Mouse (Mus musculus) liver, embryonic 15.5 days (tissue): Measurements from ENCODE around the gene Fgfr2. TPM values are rescaled to one million over a fixed set of nuclear protein-coding genes. Genes with fewer than 3 reads are reported as not detected.
"Not testable (repeated sequence)": the region's sequence is repeated elsewhere in the genome, so short reads cannot be mapped to it uniquely, and the experiment has no call there.

Source experiments
- ATAC-seq: fragments of 200-750 bp; cut with Nextera tagmentation; 2 replicates; pipeline ENCODE4 v1.8.0; 2017; ENCODE audit warnings: moderate number of reproducible peaks, mild to moderate bottlenecking, moderate library complexity; ENCODE audit not compliant: insufficient read depth
- H3K27ac ChIP-seq: fragments of 300-500 bp; sonication (generic); replicated peaks from 2 replicates; pipeline ENCODE4 v1.5.1; 2015; ENCODE audit warnings: mild to moderate bottlenecking, inconsistent platforms
- H3K27me3 ChIP-seq: fragments of 300-500 bp; sonication (generic); 2 replicates; pipeline ENCODE4 v1.6.1; 2015; ENCODE audit warnings: mild to moderate bottlenecking, inconsistent platforms
- H3K36me3 ChIP-seq: fragments of 300-500 bp; sonication (generic); replicated peaks from 2 replicates; pipeline ENCODE4 v1.6.1; 2015; ENCODE audit warnings: moderate library complexity, mild to moderate bottlenecking, inconsistent platforms
- H3K4me1 ChIP-seq: fragments of 300-500 bp; sonication (generic); replicated peaks from 2 replicates; pipeline ENCODE4 v1.6.1; 2015; ENCODE audit warnings: inconsistent platforms
- H3K4me2 ChIP-seq: fragments of 300-500 bp; sonication (generic); 2 replicates; pipeline ENCODE4 v1.6.1; 2015; ENCODE audit warnings: moderate library complexity, mild to moderate bottlenecking, inconsistent platforms
- H3K4me3 ChIP-seq: fragments of 300-500 bp; sonication (generic); replicated peaks from 2 replicates; pipeline ENCODE4 v1.5.1; 2015; ENCODE audit warnings: mild to moderate bottlenecking, inconsistent platforms
- H3K9ac ChIP-seq: fragments of 300-500 bp; sonication (generic); 2 replicates; pipeline ENCODE4 v1.6.1; 2015; ENCODE audit warnings: moderate library complexity, mild to moderate bottlenecking, inconsistent platforms
- H3K9me3 ChIP-seq: fragments of 300-500 bp; sonication (generic); replicated peaks from 2 replicates; pipeline ENCODE4 v1.6.1; 2016; ENCODE audit warnings: inconsistent platforms
- WGBS: fragments of 180-500 bp; shearing (Covaris S2); methylation state at CpG from one replicate; pipeline ENCODE4 v1.1.7; 2015; ENCODE audit warnings: mixed read lengths; ENCODE audit not compliant: insufficient replicate concordance; 5-methylcytosine and 5-hydroxymethylcytosine counted together
- polyA plus RNA-seq: library from polyadenylated mRNA; unstranded; fragments of >200 nt; fragmentation: Nextera tagmentation; extraction: Ambion mirVana; gene quantifications from 2 replicates; pipeline ENCODE4 v1.2.1, GENCODE M21; 2015

The Fgfr2 gene
- polyA plus RNA-seq, 1 experiment from 2014 or later = 10.5 TPM

GRCm38 (mm10) chr7:131062541-131062940 lies 2060.6 kb downstream of the Fgfr2 start:
- Histone ChIP-seq H3K4me2 (no peak overlapping the region), H3K9me3 (no peaks in the 10 kb centered on the region), H3K4me1 (no peaks in the 10 kb centered on the region), H3K36me3 (no peaks in the 10 kb centered on the region), H3K27ac (no peak overlapping the region), H3K27me3 (no peaks in the 10 kb centered on the region), H3K9ac (no peak overlapping the region), H3K4me3 (no peak overlapping the region)
- WGBS = 59% methylated on average over 2 of the region's 2 CpGs
- ATAC-seq = no peak

- ATAC-seq = not testable (repeated sequence)
These were observed 2063.3 kb downstream of the Fgfr2 start for GRCm38 (mm10) chr7:131059808-131060207.

GRCm38 (mm10) chr7:131057918-131058317 lies 2065.2 kb downstream of the Fgfr2 start:
- not testable (repeated sequence) for H3K4me3 ChIP-seq, H3K4me1 ChIP-seq, H3K27ac ChIP-seq, H3K27me3 ChIP-seq, H3K9me3 ChIP-seq, H3K4me2 ChIP-seq, H3K9ac ChIP-seq, H3K36me3 ChIP-seq, ATAC-seq
- 50% methylated on average over 9 of the region's 9 CpGs for WGBS

More at GRCm38 (mm10) chr7:131059808-131060207, 2063.3 kb downstream of the Fgfr2 start:
- H3K4me3 ChIP-seq, H3K4me2 ChIP-seq, H3K36me3 ChIP-seq, H3K27ac ChIP-seq, H3K27me3 ChIP-seq, H3K9ac ChIP-seq, H3K9me3 ChIP-seq, H3K4me1 ChIP-seq: not testable (repeated sequence)
- 64% methylated on average over 2 of the region's 2 CpGs for WGBS

- no peaks in the 10 kb centered on the region for H3K4me1 ChIP-seq
- H3K27me3 ChIP-seq = no peaks in the 10 kb centered on the region
- no peak overlapping the region for H3K4me3 ChIP-seq
- H3K36me3 ChIP-seq = no peaks in the 10 kb centered on the region
- no peak overlapping the region for H3K4me2 ChIP-seq
- no peaks in the 10 kb centered on the region for H3K9me3 ChIP-seq
- ATAC-seq = no peak
- H3K9ac ChIP-seq = no peak overlapping the region
- H3K27ac ChIP-seq = no peak overlapping the region
These were observed 2068.3 kb downstream of the Fgfr2 start for GRCm38 (mm10) chr7:131054808-131055370.

GRCm38 (mm10) chr7:131049829-131050228 lies 2073.3 kb downstream of the Fgfr2 start:
- not testable (repeated sequence) for H3K4me3 ChIP-seq, H3K9ac ChIP-seq, H3K27me3 ChIP-seq, H3K4me1 ChIP-seq, H3K36me3 ChIP-seq, ATAC-seq, H3K4me2 ChIP-seq, H3K27ac ChIP-seq, H3K9me3 ChIP-seq
- WGBS = 51% methylated on average over 8 of the region's 8 CpGs

- H3K36me3 ChIP-seq, H3K4me2 ChIP-seq, ATAC-seq, H3K4me1 ChIP-seq, H3K9ac ChIP-seq, H3K27ac ChIP-seq, H3K27me3 ChIP-seq, H3K4me3 ChIP-seq, H3K9me3 ChIP-seq: not testable (repeated sequence)
- WGBS = 33% methylated on average over 3 of the region's 3 CpGs
These were observed 2077.8 kb downstream of the Fgfr2 start for GRCm38 (mm10) chr7:131045258-131045835.

- H3K9me3 ChIP-seq = no peaks in the 10 kb centered on the region
- no peak overlapping the region for H3K27ac ChIP-seq
- no peak overlapping the region for H3K4me3 ChIP-seq
- no peak overlapping the region for H3K9ac ChIP-seq
- no peaks in the 10 kb centered on the region for H3K4me1 ChIP-seq
- 32% methylated on average over 1 of the region's 1 CpGs for WGBS
- H3K27me3 ChIP-seq = no peaks in the 10 kb centered on the region
- no peaks in the 10 kb centered on the region for H3K36me3 ChIP-seq
- H3K4me2 ChIP-seq = no peak overlapping the region
- no peak for ATAC-seq
These were observed 2080.5 kb downstream of the Fgfr2 start for GRCm38 (mm10) chr7:131042657-131043056.

- not testable (repeated sequence) for H3K9me3 ChIP-seq, H3K4me1 ChIP-seq, H3K27me3 ChIP-seq, H3K27ac ChIP-seq, H3K4me2 ChIP-seq, ATAC-seq, H3K9ac ChIP-seq, H3K4me3 ChIP-seq, H3K36me3 ChIP-seq
- WGBS = 68% methylated on average over 8 of the region's 8 CpGs
These were observed 2082.4 kb downstream of the Fgfr2 start for GRCm38 (mm10) chr7:131040760-131041159.

- Histone ChIP-seq H3K36me3 (no peaks in the 10 kb centered on the region), H3K27ac (no peak overlapping the region), H3K4me3 (no peak overlapping the region), H3K9me3 (no peaks in the 10 kb centered on the region), H3K4me2 (no peak overlapping the region), H3K4me1 (no peaks in the 10 kb centered on the region), H3K27me3 (no peaks in the 10 kb centered on the region), H3K9ac (no peak overlapping the region)
- 48% methylated on average over 2 of the region's 2 CpGs for whole genome bisulfite sequencing
- ATAC-seq = no peak
These were observed 2086.1 kb downstream of the Fgfr2 start for GRCm38 (mm10) chr7:131037083-131037482.

GRCm38 (mm10) chr7:131036396-131036795 lies 2086.8 kb downstream of the Fgfr2 start:
- no peaks in the 10 kb centered on the region for H3K4me1 ChIP-seq
- 49% methylated on average over 3 of the region's 3 CpGs for WGBS
- no peak for ATAC-seq
- no peaks in the 10 kb centered on the region for H3K36me3 ChIP-seq
- no peak overlapping the region for H3K9ac ChIP-seq
- H3K9me3 ChIP-seq = no peaks in the 10 kb centered on the region
- H3K27ac ChIP-seq = no peak overlapping the region
- H3K4me3 ChIP-seq = no peak overlapping the region
- no peaks in the 10 kb centered on the region for H3K27me3 ChIP-seq
- H3K4me2 ChIP-seq = no peak overlapping the region

GRCm38 (mm10) chr7:131031755-131032154 lies 2091.4 kb downstream of the Fgfr2 start, which contains the start of gene Dmbt1:
Gene Dmbt1 (plus strand): TSS chr7:131032053.
- Histone ChIP-seq H3K36me3 (no peaks in the 10 kb centered on the region), H3K9ac (no peak within 1 kb of the TSS), H3K4me2 (no peak within 1 kb of the TSS), H3K9me3 (no peaks in the 10 kb centered on the region), H3K4me3 (no peak within 1 kb of the TSS), H3K27ac (no peak within 1 kb of the TSS), H3K27me3 (no peaks in the 10 kb centered on the region), H3K4me1 (no peaks in the 10 kb centered on the region)
- 47% methylated on average over 5 of the region's 5 CpGs for WGBS
- ATAC-seq = no peak

GRCm38 (mm10) chr7:131027557-131027956 lies 2095.6 kb downstream of the Fgfr2 start:
- Histone ChIP-seq H3K9ac (no peak overlapping the region), H3K4me3 (no peak overlapping the region), H3K4me1 (no peaks in the 10 kb centered on the region), H3K36me3 (no peaks in the 10 kb centered on the region), H3K27ac (no peak overlapping the region), H3K9me3 (no peaks in the 10 kb centered on the region), H3K4me2 (no peak overlapping the region), H3K27me3 (no peaks in the 10 kb centered on the region)
- WGBS = 53% methylated on average over 1 of the region's 1 CpGs
- ATAC-seq = no peak
